Mouse (Mus musculus) G1E (cell line): ENCODE measurements around the gene Vars2. TPM values are rescaled to one million over a fixed set of nuclear protein-coding genes. Genes with fewer than 3 reads are reported as not detected.

ENCODE experiments used
- ATAC-seq: 2 replicates; pipeline ENCODE4 v1.8.0; 2016; ENCODE audit warnings: mild to moderate bottlenecking; ENCODE audit not compliant: insufficient number of reproducible peaks, poor library complexity, low FRiP score, severe bottlenecking; ENCODE audit errors: extremely low read depth
- DNase-seq: peaks from one replicate; pipeline ENCODE4 v3.0.0; 2012; ENCODE audit warnings: low spot score
- H3K27me3 ChIP-seq: 2 replicates; pipeline ENCODE4 v1.6.1; 2012; ENCODE audit warnings: mild to moderate bottlenecking, low read length, inconsistent platforms; ENCODE audit not compliant: insufficient read depth
- H3K36me3 ChIP-seq: replicated peaks from 2 replicates; pipeline ENCODE3; 2012; ENCODE audit warnings: mild to moderate bottlenecking, inconsistent platforms
- H3K4me1 ChIP-seq: 2 replicates; pipeline ENCODE4 v1.6.1; 2012; ENCODE audit warnings: low read depth, low read length, inconsistent platforms, mixed read lengths; ENCODE audit not compliant: insufficient read depth
- H3K4me3 ChIP-seq: 2 replicates; pipeline ENCODE4 v1.5.1; 2012; ENCODE audit warnings: low read depth, mild to moderate bottlenecking, inconsistent platforms, low read length, moderate library complexity, mixed read lengths
- H3K9me3 ChIP-seq: replicated peaks from 2 replicates; pipeline ENCODE4 v1.6.1; 2012; ENCODE audit warnings: inconsistent platforms
- CTCF ChIP-seq: IDR thresholded peaks from 2 replicates; pipeline ENCODE4 v1.5.1; 2012; ENCODE audit warnings: low read depth, low read length, inconsistent platforms, mixed read lengths
- GATA1 ChIP-seq: IDR thresholded peaks from 2 replicates; pipeline ENCODE4 v1.6.1; 2012; ENCODE audit warnings: borderline replicate concordance, low read length, inconsistent platforms, mixed read lengths
- GATA2 ChIP-seq: IDR thresholded peaks from 2 replicates; pipeline ENCODE4 v1.6.1; 2012; ENCODE audit warnings: low read depth, low read length, inconsistent platforms, borderline replicate concordance
- POLR2AphosphoS5 ChIP-seq: IDR thresholded peaks from 2 replicates; pipeline ENCODE4 v1.6.1; 2012; ENCODE audit warnings: low read depth, low read length, inconsistent platforms; ENCODE audit not compliant: insufficient replicate concordance
- TAL1 ChIP-seq: conservative IDR thresholded peaks from 2 replicates; pipeline ENCODE4 v1.6.1; 2012; ENCODE audit warnings: low read depth, low read length, inconsistent platforms, mixed read lengths
- polyA plus RNA-seq: library from polyadenylated mRNA; stranded (reverse); fragments of >175 nt; gene quantifications from 2 replicates; pipeline ENCODE4 v1.2.3, GENCODE M21; 2012
- total RNA-seq, 2 experiments: library from RNA; stranded (forward) in 1 of 2; stranded (reverse) in 1 of 2; fragments of 200-1000 nt in 1 of 2; fragments of >200 nt in 1 of 2; fragmentation: Nextera tagmentation in 1 of 2; gene quantifications; 2 replicates each; pipeline ENCODE4 v1.2.3; 2014 to 2017

Vars2 gene
- total and polyA plus RNA-seq, 3 experiments = 11.0 to 93.9 (median 24.6) TPM

- no peak overlapping the region for H3K4me3 ChIP-seq
- no peak for DNase-seq
- peaks cover 36% of the 10 kb centered on the region for H3K27me3 ChIP-seq
- no peaks in the 10 kb centered on the region for H3K9me3 ChIP-seq
- H3K4me1 ChIP-seq = no peaks in the 10 kb centered on the region
- no peaks in the 10 kb centered on the region for H3K36me3 ChIP-seq
- ATAC-seq = no peak
- TF ChIP-seq CTCF (no peak), GATA2 (no peak), POLR2AphosphoS5 (no peak), TAL1 (no peak), GATA1 (no peak)
Measured at GRCm38 (mm10) chr17:35681986-35682385, 14.6 kb upstream of the Vars2 start.

DNA sequence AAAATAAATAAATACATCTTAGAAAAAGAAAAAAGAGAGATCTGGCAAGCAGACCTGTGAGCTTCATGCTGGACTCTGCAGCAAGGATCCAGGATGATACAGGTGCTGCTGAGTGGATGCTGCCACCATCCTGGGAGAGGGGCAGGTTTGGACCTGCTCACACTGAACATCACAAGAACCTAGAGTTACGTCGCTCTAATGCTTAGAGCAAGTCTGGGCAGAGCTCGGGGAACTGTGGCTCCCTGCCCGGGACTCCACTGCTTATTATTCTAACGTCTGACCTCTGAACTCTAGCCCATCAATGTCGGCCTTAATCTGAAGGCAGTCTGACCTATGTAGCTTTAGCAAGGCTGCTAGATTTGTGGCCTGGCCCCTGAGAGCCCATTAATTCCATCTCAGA lies 13.2 kb upstream of the Vars2 start:
- H3K36me3 ChIP-seq = no peaks in the 10 kb centered on the region
- TF ChIP-seq GATA2 (no peak), CTCF (no peak), GATA1 (no peak), POLR2AphosphoS5 (no peak), TAL1 (no peak)
- H3K27me3 ChIP-seq = peaks cover 25% of the 10 kb centered on the region
- H3K4me3 ChIP-seq = no peak overlapping the region
- ATAC-seq (no peak), DNase-seq (no peak)
- no peaks in the 10 kb centered on the region for H3K9me3 ChIP-seq
- H3K4me1 ChIP-seq = no peaks in the 10 kb centered on the region

DNA sequence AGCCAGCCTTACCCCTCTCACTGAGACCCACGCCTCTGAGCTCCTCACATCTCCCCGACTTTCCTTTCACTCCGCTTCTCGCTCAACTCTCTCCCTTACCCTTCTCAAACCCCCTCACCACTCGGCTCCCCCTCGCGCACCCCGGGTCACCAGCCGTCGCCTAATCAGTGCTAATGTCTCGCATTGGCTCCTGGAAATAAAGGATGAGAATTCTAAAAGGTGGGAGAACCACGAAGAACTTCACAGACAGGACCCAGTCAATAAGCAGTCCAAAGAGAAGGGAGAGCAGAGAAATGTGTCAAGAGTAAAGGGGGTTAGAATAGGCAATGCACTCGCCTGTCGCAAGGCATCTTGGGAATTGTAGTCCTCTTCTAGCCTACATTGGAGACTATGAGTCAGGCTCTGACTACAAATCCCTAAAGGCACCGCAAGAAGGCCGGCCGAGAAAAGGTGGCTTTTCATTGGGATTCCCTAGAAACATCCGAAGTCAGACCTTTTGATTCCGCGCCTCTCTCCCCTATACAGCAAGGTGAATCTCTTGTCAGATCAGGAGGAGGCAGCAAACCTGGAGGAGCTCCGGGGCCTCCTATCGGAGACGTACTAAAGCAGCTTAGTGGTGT lies 6.1 kb upstream of the Vars2 start, which contains the start of gene Gtf2h4:
TSS of gene Gtf2h4 (minus strand) at position 324 of the 620 bp plus-strand sequence.
- H3K4me1 ChIP-seq = peaks cover 16% of the 10 kb centered on the region
- H3K4me3 ChIP-seq = peak within 1 kb of the TSS; percentile 78
- ATAC-seq (peak; percentile 94), DNase-seq (peak; percentile 70)
- no peak for TF ChIP-seq GATA2
- TF ChIP-seq GATA1 = no peak
- TF ChIP-seq CTCF = no peak
- TF ChIP-seq POLR2AphosphoS5 = no peak
- no peak for TF ChIP-seq TAL1
- no peaks in the 10 kb centered on the region for H3K9me3 ChIP-seq
- H3K27me3 ChIP-seq = no peaks in the 10 kb centered on the region
- H3K36me3 ChIP-seq = peaks cover 40% of the 10 kb centered on the region

- no peak for DNase-seq
- TF ChIP-seq GATA2 (no peak), CTCF (no peak), POLR2AphosphoS5 (no peak), TAL1 (no peak), GATA1 (no peak)
- ATAC-seq = no peak
- Histone ChIP-seq H3K4me3 (peak overlapping the region; percentile 78; the same call in 1 of the 2 replicates), H3K27me3 (no peaks in the 10 kb centered on the region), H3K9me3 (no peaks in the 10 kb centered on the region), H3K4me1 (peaks cover 25% of the 10 kb centered on the region), H3K36me3 (peaks cover 48% of the 10 kb centered on the region)
Measured at GRCm38 (mm10) chr17:35672527-35672926, 5.1 kb upstream of the Vars2 start.

- no peak for DNase-seq
- ATAC-seq = no peak
- TF ChIP-seq CTCF (no peak), POLR2AphosphoS5 (no peak), TAL1 (no peak), GATA2 (no peak), GATA1 (no peak)
- Histone ChIP-seq H3K4me3 (no peak overlapping the region), H3K9me3 (no peaks in the 10 kb centered on the region), H3K4me1 (peaks cover 26% of the 10 kb centered on the region), H3K27me3 (no peaks in the 10 kb centered on the region), H3K36me3 (peaks cover 48% of the 10 kb centered on the region)
Measured at GRCm38 (mm10) chr17:35671846-35672245, 4.5 kb upstream of the Vars2 start.

DNA sequence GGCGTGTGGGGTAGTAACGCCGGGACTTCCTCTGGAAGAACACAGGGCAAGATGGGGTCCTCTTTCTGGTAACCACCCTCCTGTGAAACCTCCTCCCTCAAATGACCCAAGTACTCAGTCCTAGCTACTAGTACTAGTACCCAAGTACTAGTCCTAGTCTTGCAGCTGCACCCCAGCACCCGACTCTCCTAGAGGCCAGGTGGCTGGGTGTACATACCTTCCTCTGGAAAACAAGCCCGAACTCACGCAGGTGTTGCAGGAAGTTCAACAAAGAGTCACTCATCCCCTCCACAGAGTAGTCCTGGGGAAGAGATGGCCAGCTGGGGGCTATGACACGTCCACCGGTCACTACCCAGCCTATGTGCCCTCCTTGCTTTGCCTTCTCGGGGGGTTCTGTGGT lies 2.3 kb upstream of the Vars2 start:
- Histone ChIP-seq H3K9me3 (no peaks in the 10 kb centered on the region), H3K4me3 (no peak overlapping the region), H3K27me3 (no peaks in the 10 kb centered on the region), H3K36me3 (peaks cover 62% of the 10 kb centered on the region), H3K4me1 (peaks cover 40% of the 10 kb centered on the region)
- ATAC-seq = no peak
- no peak for DNase-seq
- TF ChIP-seq TAL1 (no peak), CTCF (no peak), GATA2 (no peak), POLR2AphosphoS5 (no peak), GATA1 (no peak)

DNA sequence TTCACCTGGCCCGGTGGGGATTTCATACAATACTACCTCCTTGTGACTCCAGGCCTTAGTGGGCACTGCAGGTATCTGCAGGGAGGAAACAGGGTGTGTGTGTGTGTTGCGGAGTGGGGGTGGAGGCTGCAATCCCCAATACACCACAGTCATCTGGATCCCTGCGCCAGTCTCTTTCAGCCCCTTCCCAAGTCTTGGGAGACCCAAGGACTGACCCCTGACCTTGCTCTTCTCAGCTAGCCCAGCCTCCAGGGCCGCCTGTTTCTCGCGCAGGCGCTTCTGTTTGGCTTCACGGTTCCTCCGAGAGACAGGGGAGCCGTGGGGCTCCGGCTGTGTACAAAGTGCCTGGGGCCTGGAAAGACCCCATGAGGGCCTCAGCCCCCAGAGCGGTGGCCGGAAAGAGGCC lies 538 bp downstream of the Vars2 start:
- H3K4me1 ChIP-seq = peaks cover 25% of the 10 kb centered on the region
- DNase-seq = peak; percentile 51
- H3K4me3 ChIP-seq = peak overlapping the region; percentile 93
- no peaks in the 10 kb centered on the region for H3K9me3 ChIP-seq
- ATAC-seq = no peak
- no peaks in the 10 kb centered on the region for H3K27me3 ChIP-seq
- H3K36me3 ChIP-seq = peaks cover 79% of the 10 kb centered on the region
- TF ChIP-seq TAL1 (no peak), GATA1 (no peak), GATA2 (no peak), CTCF (no peak)
